Mouse (Mus musculus) c-Kit-positive CD71-positive TER-119-negative erythroid progenitor cells, embryonic 14.5 days (primary cell): Measurements from ENCODE around the gene Dnm1.

Experiments
- DNase-seq: peaks from one replicate; pipeline ENCODE4 v3.0.0-alpha.2; 2013; ENCODE audit warnings: low read depth

The Dnm1 gene

GRCm38 (mm10) chr2:32361437-32361836 is 8.3 kb upstream of the Dnm1 start:
- DNase-seq: peak; percentile 79

- peak; percentile 71 for DNase-seq
Observed at GRCm38 (mm10) chr2:32360741-32361140, 7.6 kb upstream of the Dnm1 start.

- DNase-seq: no peak
Observed at GRCm38 (mm10) chr2:32358381-32358780, 5.2 kb upstream of the Dnm1 start.

- DNase-seq: no peak
Observed at GRCm38 (mm10) chr2:32357710-32358109, 4.6 kb upstream of the Dnm1 start.

- no peak for DNase-seq
Observed at GRCm38 (mm10) chr2:32356216-32356615, 3.1 kb upstream of the Dnm1 start.

GRCm38 (mm10) chr2:32354336-32354895 is 1.3 kb upstream of the Dnm1 start:
- no peak for DNase-seq

GRCm38 (mm10) chr2:32353836-32354235 is 698 bp upstream of the Dnm1 start:
- no peak for DNase-seq

GRCm38 (mm10) chr2:32352151-32353006 is 759 bp downstream of the Dnm1 start, which contains the start of gene Ciz1:
Ciz1 (plus strand) TSS chr2:32352327.
- DNase-seq: no peak

GRCm38 (mm10) chr2:32351471-32351961 is 1.6 kb downstream of the Dnm1 start:
- DNase-seq: no peak

- DNase-seq: no peak
Observed at GRCm38 (mm10) chr2:32350471-32351051, 2.6 kb downstream of the Dnm1 start.

- no peak for DNase-seq
Observed at GRCm38 (mm10) chr2:32349625-32350255, 3.4 kb downstream of the Dnm1 start.

GRCm38 (mm10) chr2:32348311-32348710 is 4.8 kb downstream of the Dnm1 start:
- no peak for DNase-seq

- no peak for DNase-seq
Observed at GRCm38 (mm10) chr2:32347019-32347418, 6.1 kb downstream of the Dnm1 start.

GRCm38 (mm10) chr2:32344598-32345321 is 8.4 kb downstream of the Dnm1 start:
- no peak for DNase-seq

GRCm38 (mm10) chr2:32344056-32344455 is 9.1 kb downstream of the Dnm1 start:
- no peak for DNase-seq

GRCm38 (mm10) chr2:32343351-32343671 is 9.8 kb downstream of the Dnm1 start:
- no peak for DNase-seq

- no peak for DNase-seq
Observed at GRCm38 (mm10) chr2:32342539-32343350, 10.4 kb downstream of the Dnm1 start.

GRCm38 (mm10) chr2:32342039-32342438 is 11.1 kb downstream of the Dnm1 start:
- no peak for DNase-seq

GRCm38 (mm10) chr2:32341634-32341939 is 11.6 kb downstream of the Dnm1 start:
- no peak for DNase-seq

- DNase-seq: no peak
Observed at GRCm38 (mm10) chr2:32340836-32341633, 12.1 kb downstream of the Dnm1 start.
